ENCODE assay signal across 8 mouse cellular contexts in genomic region chr19:46349550-46349949, GRCm38 (mm10). TPM values are rescaled to one million over a fixed set of nuclear protein-coding genes. Genes with fewer than 3 reads are reported as not detected.
DNase-seq lines count a peak whose midpoint lies in the region; ATAC-seq and TF ChIP-seq lines count a peak whose summit lies in the region.

No protein-coding gene starts in this region.

- no peaks in the 10 kb centered on the region for H3K4me1 ChIP-seq in heart, adult 2 months (ENCODE audit: control insufficient read depth, insufficient read depth, low read length)
- no peaks in the 10 kb centered on the region for H3K4me1 ChIP-seq in ES-Bruce4 (ENCODE audit: control insufficient read depth, insufficient read depth, low read length)
- H3K4me1 ChIP-seq in heart, embryonic 16.5 days (ENCODE audit: control insufficient read depth, insufficient read depth, low read length): peaks cover 11% of the 10 kb centered on the region
- H3K4me1 ChIP-seq in midbrain, embryonic 10.5 days: peaks cover 21% of the 10 kb centered on the region

- no peak overlapping the region for H3K27ac ChIP-seq in heart, adult 2 months
- 0 out of 2 replicates have a peak overlapping the region, but pooled peaks have one; percentile 8 for H3K27ac ChIP-seq in ES-Bruce4 (ENCODE audit: insufficient read depth, low read length)
- no peak overlapping the region for H3K27ac ChIP-seq in heart, embryonic 16.5 days (ENCODE audit: low read length)
- peak overlapping the region; percentile 85; the same call in 1 of the 2 replicates for H3K27ac ChIP-seq in midbrain, embryonic 10.5 days (replicated peaks)

- no peak overlapping the region for H3K9ac ChIP-seq in heart, adult 2 months (ENCODE audit: low read depth, low read length)
- H3K9ac ChIP-seq in ES-Bruce4 (ENCODE audit: low read depth, poor library complexity, severe bottlenecking): peak overlapping the region; percentile 80
- peak overlapping the region; percentile 82 for H3K9ac ChIP-seq in heart, embryonic 16.5 days (ENCODE audit: low read length)

- peak overlapping the region; percentile 68 for H3K4me3 ChIP-seq in heart, adult 2 months
- peak overlapping the region; percentile 88 for H3K4me3 ChIP-seq in ES-Bruce4 (ENCODE audit: low read depth, low read length)
- H3K4me3 ChIP-seq in heart, embryonic 16.5 days (ENCODE audit: low read length): peak overlapping the region; percentile 75
- peak overlapping the region; percentile 71 for H3K4me3 ChIP-seq in midbrain, embryonic 10.5 days

- H3K79me2 ChIP-seq in heart, adult 2 months (replicated peaks; ENCODE audit: control insufficient read depth, insufficient read depth, low read length): no peaks in the 10 kb centered on the region

- no peak for DNase-seq in heart, adult 2 months
- DNase-seq in heart, postnatal 4 days: no peak
- no peak for DNase-seq in midbrain, embryonic 10.5 days (ENCODE audit: low spot score)
- DNase-seq in layer of hippocampus, postnatal 10 days (ENCODE audit: low spot score in 2 of 2): no peak
- DNase-seq in thymus, postnatal 14 days: no peak
- DNase-seq in urinary bladder, postnatal 36 days (ENCODE audit: low spot score in 2 of 2): no peak

- peak overlapping the region; percentile 83 for H3K4me2 ChIP-seq in heart, embryonic 16.5 days (ENCODE audit: low read depth, low read length)

- TF ChIP-seq POLR2A in heart, adult 2 months (IDR thresholded peaks at IDR 0.05; ENCODE audit: insufficient read depth, low read depth, low read length): no peak
- no peak for TF ChIP-seq POLR2A in ES-Bruce4 (IDR thresholded peaks at IDR 0.05; ENCODE audit: insufficient read depth, low read length)

- TF ChIP-seq CTCF in heart, adult 2 months (IDR thresholded peaks at IDR 0.05): no peak
- no peak for TF ChIP-seq CTCF in ES-Bruce4 (IDR thresholded peaks at IDR 0.05; ENCODE audit: low read depth, low read length)

- intact Hi-C loops in heart, adult 2 months (cut with DNase I): no loop called here

- no peaks in the 10 kb centered on the region for H3K27me3 ChIP-seq in heart, adult 2 months (ENCODE audit: control insufficient read depth, insufficient read depth, low read length)
- H3K27me3 ChIP-seq in ES-Bruce4 (ENCODE audit: control insufficient read depth, insufficient read depth, low read length, poor library complexity, severe bottlenecking): no peaks in the 10 kb centered on the region
- H3K27me3 ChIP-seq in heart, embryonic 16.5 days (ENCODE audit: control insufficient read depth, insufficient read depth, low read length): peaks cover 6% of the 10 kb centered on the region; the same call in 1 of the 2 replicates
- peaks cover 76% of the 10 kb centered on the region for H3K27me3 ChIP-seq in midbrain, embryonic 10.5 days (ENCODE audit: low read depth, poor library complexity, severe bottlenecking)

- TF ChIP-seq EP300 in heart, adult 2 months (IDR thresholded peaks at IDR 0.05; ENCODE audit: insufficient read depth, low read depth, low read length): no peak
- TF ChIP-seq EP300 in ES-Bruce4 (IDR thresholded peaks at IDR 0.05; ENCODE audit: insufficient read depth, low read depth, low read length): no peak

- no peak; the same call in 1 of the 2 replicates for ATAC-seq in heart, embryonic 16.5 days (replicated peaks; ENCODE audit: extremely low read depth, insufficient read depth, low FRiP score)

- no peaks in the 10 kb centered on the region for H3K36me3 ChIP-seq in heart, adult 2 months (ENCODE audit: control insufficient read depth, insufficient read depth, low read length)
- H3K36me3 ChIP-seq in ES-Bruce4 (ENCODE audit: control insufficient read depth, insufficient read depth, low read length, poor library complexity, severe bottlenecking): no peaks in the 10 kb centered on the region
- no peaks in the 10 kb centered on the region for H3K36me3 ChIP-seq in heart, embryonic 16.5 days (ENCODE audit: control insufficient read depth, insufficient read depth)
- no peaks in the 10 kb centered on the region for H3K36me3 ChIP-seq in midbrain, embryonic 10.5 days

- 37% methylated on average over 6 of the region's 6 CpGs for WGBS in heart, adult 2 months
- 34% methylated on average over 6 of the region's 6 CpGs for WGBS in heart, embryonic 16.5 days
- WGBS in midbrain, embryonic 10.5 days: 21% methylated on average over 6 of the region's 6 CpGs

- H3K9me3 ChIP-seq in ES-Bruce4 (replicated peaks; ENCODE audit: control insufficient read depth, insufficient read depth, low read length, poor library complexity, severe bottlenecking): no peaks in the 10 kb centered on the region
- H3K9me3 ChIP-seq in heart, embryonic 16.5 days (replicated peaks; ENCODE audit: control insufficient read depth, low read length): no peaks in the 10 kb centered on the region
- H3K9me3 ChIP-seq in midbrain, embryonic 10.5 days (replicated peaks): no peaks in the 10 kb centered on the region

RNA-seq across cellular contexts. Expression of gene 2310034G01Rik, which starts 0.6 kb away (rescaled TPM):
- under 1 TPM; 0.34 to 0.43 TPM for total RNA-seq in heart, adult 2 months (2021)
- 0.66 and 0.73 TPM in 2 replicates for polyA plus RNA-seq in heart, adult 2 months (2012; rRNA removed)
- under 1 TPM in 1 of 2 experiments, not detected in 1; 0.18 TPM for total RNA-seq in heart, postnatal 4 days (2021)
- polyA plus RNA-seq in ES-Bruce4 (2011; ENCODE audit: insufficient read depth, insufficient read length, low read depth, missing spikeins): 0.43 TPM in 1 of 2 replicates, not detected in the other
- 1.1 and 1.2 TPM in 2 replicates for polyA plus RNA-seq in heart, embryonic 16.5 days (2015; fragmentation: Nextera tagmentation; extraction: Ambion mirVana)
- 0.96 and 1.4 TPM in 2 replicates for polyA plus RNA-seq in midbrain, embryonic 10.5 days (2016; fragmentation: Nextera tagmentation; extraction: Ambion mirVana)
- 1 to 10 TPM in 1 of 2 experiments, under 1 TPM in 1; 0.89 to 1.3 TPM for total RNA-seq in layer of hippocampus, postnatal 10 days (2021)

RNA-seq across cellular contexts. Expression of gene Mfsd13a, which starts 8.6 kb away (rescaled TPM):
- total RNA-seq in heart, adult 2 months (2021): 1 to 10 TPM; 2.6 to 3.1 TPM
- polyA plus RNA-seq in heart, adult 2 months (2012; rRNA removed): 3.2 and 4.5 TPM in 2 replicates
- 1 to 10 TPM; 3.1 to 4.2 TPM for total RNA-seq in heart, postnatal 4 days (2021)
- 47.5 and 51.2 TPM in 2 replicates for polyA plus RNA-seq in ES-Bruce4 (2011; ENCODE audit: insufficient read depth, insufficient read length, low read depth, missing spikeins)
- 6.0 TPM in 2 replicates for polyA plus RNA-seq in heart, embryonic 16.5 days (2015; fragmentation: Nextera tagmentation; extraction: Ambion mirVana)
- polyA plus RNA-seq in midbrain, embryonic 10.5 days (2016; fragmentation: Nextera tagmentation; extraction: Ambion mirVana): 9.1 and 10.1 TPM in 2 replicates
- 10 to 100 TPM; 24.4 to 26.4 TPM for total RNA-seq in layer of hippocampus, postnatal 10 days (2021)

RNA-seq across cellular contexts. Expression of gene Cuedc2, which starts 11.0 kb away (rescaled TPM):
- total RNA-seq in heart, adult 2 months (2021): 10 to 100 TPM; 79.8 to 91.3 TPM
- polyA plus RNA-seq in heart, adult 2 months (2012; rRNA removed): 58.7 and 73.5 TPM in 2 replicates
- total RNA-seq in heart, postnatal 4 days (2021): 100 to 1,000 TPM in 1 of 2 experiments, 10 to 100 TPM in 1; 98.8 to 108 TPM
- 65.5 and 78.3 TPM in 2 replicates for polyA plus RNA-seq in ES-Bruce4 (2011; ENCODE audit: insufficient read depth, insufficient read length, low read depth, missing spikeins)
- 142 and 150 TPM in 2 replicates for polyA plus RNA-seq in heart, embryonic 16.5 days (2015; fragmentation: Nextera tagmentation; extraction: Ambion mirVana)
- 239 and 249 TPM in 2 replicates for polyA plus RNA-seq in midbrain, embryonic 10.5 days (2016; fragmentation: Nextera tagmentation; extraction: Ambion mirVana)
- total RNA-seq in layer of hippocampus, postnatal 10 days (2021): 100 to 1,000 TPM; 173 to 178 TPM

RNA-seq across cellular contexts. Expression of gene Fbxl15, which starts 21.6 kb away (rescaled TPM):
- 1 to 10 TPM; 5.3 TPM for total RNA-seq in heart, adult 2 months (2021)
- polyA plus RNA-seq in heart, adult 2 months (2012; rRNA removed): 5.3 and 8.0 TPM in 2 replicates
- 1 to 10 TPM; 5.5 to 7.2 TPM for total RNA-seq in heart, postnatal 4 days (2021)
- polyA plus RNA-seq in ES-Bruce4 (2011; ENCODE audit: insufficient read depth, insufficient read length, low read depth, missing spikeins): 1.1 TPM in 2 replicates
- 11.0 and 12.8 TPM in 2 replicates for polyA plus RNA-seq in heart, embryonic 16.5 days (2015; fragmentation: Nextera tagmentation; extraction: Ambion mirVana)
- polyA plus RNA-seq in midbrain, embryonic 10.5 days (2016; fragmentation: Nextera tagmentation; extraction: Ambion mirVana): 24.6 and 25.0 TPM in 2 replicates
- total RNA-seq in layer of hippocampus, postnatal 10 days (2021): 10 to 100 TPM; 30.2 to 33.6 TPM

RNA-seq across cellular contexts. Expression of gene Psd, which starts 22.6 kb away (rescaled TPM):
- under 1 TPM; 0.60 to 0.80 TPM for total RNA-seq in heart, adult 2 months (2021)
- 1.4 and 1.6 TPM in 2 replicates for polyA plus RNA-seq in heart, adult 2 months (2012; rRNA removed)
- total RNA-seq in heart, postnatal 4 days (2021): 1 to 10 TPM; 1.7 to 2.1 TPM
- polyA plus RNA-seq in ES-Bruce4 (2011; ENCODE audit: insufficient read depth, insufficient read length, low read depth, missing spikeins): 1.4 and 2.0 TPM in 2 replicates
- polyA plus RNA-seq in heart, embryonic 16.5 days (2015; fragmentation: Nextera tagmentation; extraction: Ambion mirVana): 4.1 and 5.1 TPM in 2 replicates
- polyA plus RNA-seq in midbrain, embryonic 10.5 days (2016; fragmentation: Nextera tagmentation; extraction: Ambion mirVana): 4.7 and 8.9 TPM in 2 replicates
- total RNA-seq in layer of hippocampus, postnatal 10 days (2021): 100 to 1,000 TPM; 686 to 714 TPM

Comparison
In these comparisons a context has a peak if more than half of its experiments do, and no peak if none do; other contexts are left out.
1. H3K27ac ChIP-seq: peak in ES-Bruce4 (single experiment) and midbrain, embryonic 10.5 days (single experiment); none in heart, adult 2 months (single experiment) and heart, embryonic 16.5 days (single experiment).
2. Peak in every context shown above with its lines, with median percentiles within 50 percentile points of each other: H3K4me3 ChIP-seq.